Mouse (Mus musculus) forebrain, embryonic 15.5 days (tissue): ENCODE measurements around the gene Atxn7l3. TPM values are rescaled to one million over a fixed set of nuclear protein-coding genes. Genes with fewer than 3 reads are reported as not detected.

Source experiments
- ATAC-seq: fragments of 200-750 bp; cut with Nextera tagmentation; replicated peaks from 2 replicates; pipeline ENCODE4 v1.8.0; 2017; ENCODE audit warnings: mild to moderate bottlenecking, moderate TSS enrichment, moderate library complexity
- H3K27ac ChIP-seq: fragments of 300-500 bp; sonication (generic); replicated peaks from 2 replicates; pipeline ENCODE4 v1.5.1; 2015; ENCODE audit warnings: mild to moderate bottlenecking, inconsistent platforms
- H3K27me3 ChIP-seq: fragments of 300-500 bp; sonication (generic); 2 replicates; pipeline ENCODE4 v1.6.1; 2015; ENCODE audit warnings: inconsistent platforms
- H3K36me3 ChIP-seq: fragments of 300-500 bp; sonication (generic); 2 replicates; pipeline ENCODE4 v1.6.1; 2015; ENCODE audit warnings: mild to moderate bottlenecking, inconsistent platforms
- H3K4me1 ChIP-seq: fragments of 300-500 bp; sonication (generic); 2 replicates; pipeline ENCODE4 v1.6.1; 2015; ENCODE audit warnings: inconsistent platforms
- H3K4me2 ChIP-seq: fragments of 300-500 bp; sonication (generic); replicated peaks from 2 replicates; pipeline ENCODE4 v1.6.1; 2015; ENCODE audit warnings: mild to moderate bottlenecking, inconsistent platforms
- H3K4me3 ChIP-seq: fragments of 300-500 bp; sonication (generic); 2 replicates; pipeline ENCODE4 v1.5.1; 2015; ENCODE audit warnings: mild to moderate bottlenecking, inconsistent platforms
- H3K9ac ChIP-seq: fragments of 300-500 bp; sonication (generic); replicated peaks from 2 replicates; pipeline ENCODE4 v1.6.1; 2015; ENCODE audit warnings: mild to moderate bottlenecking, inconsistent platforms
- H3K9me3 ChIP-seq: fragments of 300-500 bp; sonication (generic); 2 replicates; pipeline ENCODE4 v1.6.1; 2016; ENCODE audit warnings: inconsistent platforms
- WGBS: fragments of 180-500 bp; shearing (Covaris S2); methylation state at CpG from one replicate; pipeline ENCODE4 v1.1.7; 2015; ENCODE audit warnings: mixed read lengths; 5-methylcytosine and 5-hydroxymethylcytosine counted together
- polyA plus RNA-seq: library from polyadenylated mRNA; unstranded; fragments of >200 nt; fragmentation: Nextera tagmentation; extraction: Ambion mirVana; gene quantifications from 2 replicates; pipeline ENCODE4 v1.2.1, GENCODE M21; 2015

Atxn7l3 gene
- polyA plus RNA-seq, 1 experiment from 2014 or later, result 29.5 TPM

GRCm38 (mm10) chr11:102267480-102267879 lies 29.0 kb downstream of the Atxn7l3 start:
- H3K4me3 ChIP-seq, result no peak overlapping the region
- H3K4me2 ChIP-seq, result no peak overlapping the region
- H3K4me1 ChIP-seq, result peaks cover 5% of the 10 kb centered on the region
- no peak overlapping the region for H3K9ac ChIP-seq
- peak; percentile 81 for ATAC-seq
- peak overlapping the region; percentile 35; the same call in 1 of the 2 replicates for H3K27ac ChIP-seq
- 9% methylated on average over 11 of the region's 11 CpGs for WGBS
- no peaks in the 10 kb centered on the region for H3K9me3 ChIP-seq
- H3K36me3 ChIP-seq, result no peaks in the 10 kb centered on the region
- H3K27me3 ChIP-seq, result no peaks in the 10 kb centered on the region

GRCm38 (mm10) chr11:102266631-102267355 lies 29.6 kb downstream of the Atxn7l3 start:
- peak; percentile 48; the same call in 1 of the 2 replicates for ATAC-seq
- H3K4me1 ChIP-seq, result peaks cover 5% of the 10 kb centered on the region
- no peak overlapping the region for H3K4me2 ChIP-seq
- no peaks in the 10 kb centered on the region for H3K27me3 ChIP-seq
- no peak overlapping the region for H3K9ac ChIP-seq
- H3K27ac ChIP-seq, result peak overlapping the region; percentile 35; the same call in 1 of the 2 replicates
- no peaks in the 10 kb centered on the region for H3K9me3 ChIP-seq
- 81% methylated on average over 8 of the region's 8 CpGs for WGBS
- H3K4me3 ChIP-seq, result no peak overlapping the region
- H3K36me3 ChIP-seq, result no peaks in the 10 kb centered on the region

- no peaks in the 10 kb centered on the region for H3K36me3 ChIP-seq
- H3K4me2 ChIP-seq, result no peak overlapping the region
- H3K9me3 ChIP-seq, result no peaks in the 10 kb centered on the region
- WGBS, result 62% methylated on average over 14 of the region's 14 CpGs
- no peak for ATAC-seq
- no peak overlapping the region for H3K4me3 ChIP-seq
- H3K27me3 ChIP-seq, result no peaks in the 10 kb centered on the region
- H3K4me1 ChIP-seq, result peaks cover 5% of the 10 kb centered on the region
- no peak overlapping the region for H3K9ac ChIP-seq
- no peak overlapping the region for H3K27ac ChIP-seq
Observed at GRCm38 (mm10) chr11:102265816-102266215, 30.6 kb downstream of the Atxn7l3 start.

- Histone ChIP-seq H3K9me3 (no peaks in the 10 kb centered on the region), H3K9ac (no peak overlapping the region), H3K36me3 (no peaks in the 10 kb centered on the region), H3K27me3 (no peaks in the 10 kb centered on the region), H3K4me3 (no peak overlapping the region), H3K4me1 (peaks cover 5% of the 10 kb centered on the region), H3K4me2 (no peak overlapping the region), H3K27ac (no peak overlapping the region)
- no peak for ATAC-seq
- 89% methylated on average over 7 of the region's 7 CpGs for WGBS
Observed at GRCm38 (mm10) chr11:102263211-102263610, 33.2 kb downstream of the Atxn7l3 start.

- no peak overlapping the region for H3K4me2 ChIP-seq
- peaks cover 12% of the 10 kb centered on the region; the same call in 1 of the 2 replicates for H3K4me1 ChIP-seq
- no peaks in the 10 kb centered on the region for H3K36me3 ChIP-seq
- no peak for ATAC-seq
- no peak overlapping the region for H3K4me3 ChIP-seq
- no peaks in the 10 kb centered on the region for H3K9me3 ChIP-seq
- H3K27ac ChIP-seq, result no peak overlapping the region
- 88% methylated on average over 3 of the region's 3 CpGs for WGBS
- H3K9ac ChIP-seq, result no peak overlapping the region
- H3K27me3 ChIP-seq, result no peaks in the 10 kb centered on the region
Observed at GRCm38 (mm10) chr11:102258521-102258920, 37.9 kb downstream of the Atxn7l3 start.

GRCm38 (mm10) chr11:102258095-102258494 lies 38.3 kb downstream of the Atxn7l3 start:
- ATAC-seq, result no peak

GRCm38 (mm10) chr11:102257514-102257913 lies 38.9 kb downstream of the Atxn7l3 start:
- Histone ChIP-seq H3K9me3 (no peaks in the 10 kb centered on the region), H3K36me3 (no peaks in the 10 kb centered on the region), H3K4me2 (no peak overlapping the region), H3K9ac (no peak overlapping the region), H3K27me3 (no peaks in the 10 kb centered on the region), H3K4me3 (no peak overlapping the region), H3K27ac (peak overlapping the region; percentile 24; the same call in 1 of the 2 replicates), H3K4me1 (peaks cover 12% of the 10 kb centered on the region; the same call in 1 of the 2 replicates)
- 22% methylated on average over 9 of the region's 9 CpGs for WGBS
- 0 out of 2 replicates have a peak, but pooled peaks have one; percentile 8 for ATAC-seq

More at GRCm38 (mm10) chr11:102258095-102258494, 38.3 kb downstream of the Atxn7l3 start:
- Histone ChIP-seq H3K4me2 (no peak overlapping the region), H3K27ac (peak overlapping the region; percentile 24; the same call in 1 of the 2 replicates), H3K36me3 (no peaks in the 10 kb centered on the region), H3K9me3 (no peaks in the 10 kb centered on the region), H3K9ac (no peak overlapping the region), H3K4me3 (no peak overlapping the region), H3K4me1 (peaks cover 12% of the 10 kb centered on the region; the same call in 1 of the 2 replicates), H3K27me3 (no peaks in the 10 kb centered on the region)
- WGBS, result 78% methylated on average over 6 of the region's 6 CpGs

- H3K4me3 ChIP-seq, result peak overlapping the region; percentile 54
- peak overlapping the region; percentile 90 for H3K4me2 ChIP-seq
- peak overlapping the region; percentile 44 for H3K9ac ChIP-seq
- ATAC-seq, result no peak
- H3K9me3 ChIP-seq, result no peaks in the 10 kb centered on the region
- no peaks in the 10 kb centered on the region for H3K36me3 ChIP-seq
- no peaks in the 10 kb centered on the region for H3K27me3 ChIP-seq
- 8% methylated on average over 9 of the region's 9 CpGs for WGBS
- H3K4me1 ChIP-seq, result peaks cover 26% of the 10 kb centered on the region
- H3K27ac ChIP-seq, result no peak overlapping the region
Observed at GRCm38 (mm10) chr11:102249351-102250090, 46.9 kb downstream of the Atxn7l3 start.

GRCm38 (mm10) chr11:102248630-102249230 lies 47.7 kb downstream of the Atxn7l3 start, which contains the start of gene BC030867:
Gene BC030867, plus strand, starts transcription at chr11:102248882.
- H3K27me3 ChIP-seq, result no peaks in the 10 kb centered on the region
- under 1% methylated on average over 41 of the region's 41 CpGs for WGBS
- H3K4me3 ChIP-seq, result peak within 1 kb of the TSS; percentile 54
- peak; percentile 49 for ATAC-seq
- peak within 1 kb of the TSS; percentile 44 for H3K9ac ChIP-seq
- H3K9me3 ChIP-seq, result no peaks in the 10 kb centered on the region
- no peaks in the 10 kb centered on the region for H3K36me3 ChIP-seq
- H3K4me1 ChIP-seq, result peaks cover 26% of the 10 kb centered on the region
- H3K27ac ChIP-seq, result no peak within 1 kb of the TSS
- peak within 1 kb of the TSS; percentile 90 for H3K4me2 ChIP-seq

- ATAC-seq, result no peak
Observed at GRCm38 (mm10) chr11:102246871-102247270, 49.6 kb downstream of the Atxn7l3 start.

GRCm38 (mm10) chr11:102246273-102246635 lies 50.2 kb downstream of the Atxn7l3 start:
- ATAC-seq, result no peak
- Histone ChIP-seq H3K4me3 (no peak overlapping the region), H3K4me2 (no peak overlapping the region), H3K9me3 (no peaks in the 10 kb centered on the region), H3K4me1 (peaks cover 26% of the 10 kb centered on the region), H3K27ac (no peak overlapping the region), H3K36me3 (no peaks in the 10 kb centered on the region), H3K9ac (no peak overlapping the region), H3K27me3 (no peaks in the 10 kb centered on the region)
- 67% methylated on average over 6 of the region's 6 CpGs for WGBS

More at GRCm38 (mm10) chr11:102246871-102247270, 49.6 kb downstream of the Atxn7l3 start:
- Histone ChIP-seq H3K4me2 (no peak overlapping the region), H3K9ac (no peak overlapping the region), H3K4me1 (peaks cover 26% of the 10 kb centered on the region), H3K36me3 (no peaks in the 10 kb centered on the region), H3K9me3 (no peaks in the 10 kb centered on the region), H3K27ac (no peak overlapping the region), H3K27me3 (no peaks in the 10 kb centered on the region), H3K4me3 (no peak overlapping the region)
- WGBS, result 86% methylated on average over 4 of the region's 4 CpGs
